Mouse (Mus musculus): Measurements from ENCODE around the gene Dand5. TPM values are rescaled to one million over a fixed set of nuclear protein-coding genes. Genes with fewer than 3 reads are reported as not detected.

Gene Dand5
- polyA plus RNA-seq, 1 experiment from 2014 or later: 6.3 TPM

DNA sequence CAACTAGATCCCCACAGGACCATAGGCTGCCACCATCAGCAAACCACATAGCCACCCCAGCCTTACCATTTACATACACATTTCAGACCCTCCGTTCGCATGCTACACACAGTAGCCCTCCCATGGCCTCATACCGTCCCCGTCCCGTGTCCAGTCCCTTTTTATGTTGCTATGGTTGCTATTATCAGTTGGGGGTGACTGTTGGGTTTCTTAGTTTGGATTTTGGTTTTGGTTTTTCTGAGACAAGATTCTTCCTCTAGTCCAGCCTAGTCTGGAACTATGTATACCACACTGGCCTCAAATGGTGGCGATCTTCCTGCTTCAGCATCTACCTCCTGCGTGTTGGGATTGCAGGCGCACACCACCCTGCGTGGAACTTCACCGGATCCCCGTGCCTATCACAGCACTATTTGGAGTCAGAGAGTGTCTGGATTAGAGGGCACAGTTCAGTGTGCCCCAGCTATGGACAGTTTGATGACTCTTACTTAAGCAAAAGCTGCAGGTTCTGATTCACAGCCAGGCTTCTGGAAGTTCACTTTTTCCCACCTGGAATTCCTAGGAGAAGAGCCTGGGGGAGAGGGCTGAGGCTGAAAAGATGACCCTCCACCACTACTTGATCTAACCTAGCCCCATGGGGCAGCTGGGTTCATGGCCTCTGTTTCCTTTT is 35.7 kb downstream of the Dand5 start:
- H3K27me3 ChIP-seq (replicated peaks): peaks cover 82% of the 10 kb centered on the region
- no peak overlapping the region for H3K4me3 ChIP-seq (replicated peaks)
- H3K27ac ChIP-seq: no peak overlapping the region
- no peak for ATAC-seq (ENCODE audit: insufficient read depth, low FRiP score, low read depth)
- WGBS: 41% methylated on average over 11 of the region's 11 CpGs
- peaks cover 64% of the 10 kb centered on the region for H3K4me1 ChIP-seq
- no peak overlapping the region; the same call in 1 of the 2 replicates for H3K4me2 ChIP-seq
- no peaks in the 10 kb centered on the region for H3K9me3 ChIP-seq
- H3K9ac ChIP-seq: no peak overlapping the region
- no peaks in the 10 kb centered on the region for H3K36me3 ChIP-seq

DNA sequence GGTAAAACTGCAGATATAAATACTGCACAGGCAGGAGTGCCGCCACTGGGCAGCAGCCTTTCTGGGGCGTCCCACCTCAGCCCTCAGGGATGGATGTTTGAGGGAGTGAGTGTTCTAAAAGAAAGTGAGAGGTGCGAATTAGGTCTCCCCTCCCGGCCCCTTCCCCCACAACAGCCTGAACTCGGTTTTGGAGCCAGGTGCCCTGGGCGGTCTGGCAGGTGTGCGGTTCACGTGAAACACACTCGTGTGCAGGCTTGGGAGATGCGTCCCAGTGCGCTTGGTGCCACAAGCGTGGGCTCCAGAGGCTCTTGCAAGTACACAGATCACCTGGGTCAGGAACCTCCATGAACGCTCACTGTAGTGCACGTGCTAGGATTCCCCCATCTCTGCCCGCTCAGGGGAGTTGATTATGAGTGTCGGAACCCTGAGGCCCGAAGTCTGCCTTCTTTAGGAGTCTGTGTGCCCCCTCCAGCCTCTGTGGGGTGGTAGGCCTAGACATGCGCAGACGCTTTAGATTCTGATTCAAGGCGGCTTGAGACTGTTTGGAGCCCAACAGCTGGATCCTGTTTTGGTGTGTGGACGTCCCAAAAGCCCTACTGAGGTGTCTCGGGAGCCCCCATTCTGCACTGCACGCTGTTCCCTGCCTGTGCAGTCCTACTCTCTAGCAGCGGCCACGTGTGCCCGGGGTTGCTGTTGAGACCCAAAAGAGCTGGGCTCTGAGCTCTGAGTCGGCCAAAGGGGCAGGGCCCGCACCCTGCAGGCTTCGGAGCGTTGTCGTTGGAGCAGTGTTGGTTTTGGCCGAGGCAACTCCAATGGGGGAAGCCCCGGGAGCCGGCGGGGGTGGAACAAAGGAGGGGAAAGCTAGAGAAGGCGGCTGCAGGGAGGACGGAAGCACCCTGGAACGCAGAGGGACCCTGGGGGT is 36.6 kb downstream of the Dand5 start:
- H3K4me3 ChIP-seq (replicated peaks): peak overlapping the region; percentile 11
- H3K9ac ChIP-seq: no peak overlapping the region
- peak; percentile 27; the same call in 1 of the 2 replicates for ATAC-seq (ENCODE audit: insufficient read depth, low FRiP score, low read depth)
- WGBS: 19% methylated on average over 38 of the region's 38 CpGs
- H3K36me3 ChIP-seq: no peaks in the 10 kb centered on the region
- H3K4me1 ChIP-seq: peaks cover 59% of the 10 kb centered on the region
- peaks cover 90% of the 10 kb centered on the region for H3K27me3 ChIP-seq (replicated peaks)
- peak overlapping the region; percentile 33 for H3K4me2 ChIP-seq
- H3K27ac ChIP-seq: peak overlapping the region; percentile 45; the same call in 1 of the 2 replicates
- H3K9me3 ChIP-seq: no peaks in the 10 kb centered on the region

DNA sequence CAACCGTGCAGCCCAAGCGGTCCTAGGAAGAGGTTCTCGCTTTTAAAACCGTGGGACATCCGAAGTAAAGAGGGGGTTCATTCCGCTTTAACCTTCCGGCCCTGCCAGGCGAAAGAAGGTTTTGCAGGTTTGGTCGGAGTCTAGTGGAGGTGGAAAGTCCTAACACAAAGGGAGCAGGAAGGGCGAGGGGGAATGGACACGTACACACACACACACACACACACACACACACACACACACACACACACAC is 37.2 kb downstream of the Dand5 start:
- Histone ChIP-seq H3K4me2 (no peak overlapping the region), H3K36me3 (no peaks in the 10 kb centered on the region), H3K4me3 (replicated peaks) (no peak overlapping the region; the same call in 1 of the 2 replicates), H3K27ac (no peak overlapping the region), H3K4me1 (peaks cover 53% of the 10 kb centered on the region), H3K27me3 (replicated peaks) (peaks cover 91% of the 10 kb centered on the region), H3K9me3 (no peaks in the 10 kb centered on the region), H3K9ac (no peak overlapping the region)
- WGBS: 31% methylated on average over 11 of the region's 11 CpGs
- ATAC-seq (ENCODE audit: insufficient read depth, low FRiP score, low read depth): no peak

DNA sequence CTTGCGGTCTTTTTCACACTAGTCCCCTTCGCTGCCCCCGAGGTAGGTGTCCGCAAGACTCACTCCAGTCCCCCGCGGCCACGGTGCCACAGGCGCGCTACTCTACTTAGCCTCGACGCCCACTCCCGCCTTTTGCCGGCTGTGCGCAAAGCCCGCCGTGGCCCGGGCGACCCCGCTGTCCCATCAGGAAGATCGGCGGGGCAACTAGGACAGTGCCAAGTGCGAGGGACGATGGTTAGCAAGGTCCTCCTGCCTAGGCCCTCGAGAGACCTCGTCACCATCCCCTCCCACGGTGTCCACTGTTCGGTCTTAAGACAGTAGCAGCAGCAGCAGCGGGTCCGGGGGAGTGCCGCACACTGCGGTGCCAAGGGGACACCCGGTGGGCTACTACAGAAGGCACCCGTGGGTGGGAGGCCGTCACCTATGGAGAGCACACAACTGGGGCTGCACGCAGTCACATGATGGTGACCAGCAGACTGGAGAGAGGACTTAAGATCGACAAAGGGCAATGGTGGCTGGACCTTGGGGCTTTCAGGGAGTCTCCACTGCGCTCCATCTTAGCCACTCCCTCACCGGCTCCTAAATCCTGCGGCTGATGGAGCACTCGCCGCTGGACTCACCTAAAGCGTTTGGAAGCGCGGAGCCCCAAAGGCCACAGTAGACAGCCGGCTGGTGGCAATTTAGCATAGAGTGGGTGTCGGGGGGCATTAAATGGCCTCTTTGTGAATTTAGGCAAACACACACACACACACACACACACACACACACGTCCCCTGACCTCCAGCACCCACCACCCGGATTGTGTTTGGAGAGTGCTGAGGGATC is 37.7 kb downstream of the Dand5 start:
- Histone ChIP-seq H3K4me1 (peaks cover 49% of the 10 kb centered on the region), H3K9ac (no peak overlapping the region), H3K27me3 (replicated peaks) (peaks cover 88% of the 10 kb centered on the region), H3K36me3 (no peaks in the 10 kb centered on the region), H3K4me3 (replicated peaks) (peak overlapping the region; percentile 11), H3K4me2 (peak overlapping the region; percentile 33), H3K9me3 (no peaks in the 10 kb centered on the region), H3K27ac (no peak overlapping the region)
- 16% methylated on average over 48 of the region's 48 CpGs for WGBS
- no peak for ATAC-seq (ENCODE audit: insufficient read depth, low FRiP score, low read depth)

DNA sequence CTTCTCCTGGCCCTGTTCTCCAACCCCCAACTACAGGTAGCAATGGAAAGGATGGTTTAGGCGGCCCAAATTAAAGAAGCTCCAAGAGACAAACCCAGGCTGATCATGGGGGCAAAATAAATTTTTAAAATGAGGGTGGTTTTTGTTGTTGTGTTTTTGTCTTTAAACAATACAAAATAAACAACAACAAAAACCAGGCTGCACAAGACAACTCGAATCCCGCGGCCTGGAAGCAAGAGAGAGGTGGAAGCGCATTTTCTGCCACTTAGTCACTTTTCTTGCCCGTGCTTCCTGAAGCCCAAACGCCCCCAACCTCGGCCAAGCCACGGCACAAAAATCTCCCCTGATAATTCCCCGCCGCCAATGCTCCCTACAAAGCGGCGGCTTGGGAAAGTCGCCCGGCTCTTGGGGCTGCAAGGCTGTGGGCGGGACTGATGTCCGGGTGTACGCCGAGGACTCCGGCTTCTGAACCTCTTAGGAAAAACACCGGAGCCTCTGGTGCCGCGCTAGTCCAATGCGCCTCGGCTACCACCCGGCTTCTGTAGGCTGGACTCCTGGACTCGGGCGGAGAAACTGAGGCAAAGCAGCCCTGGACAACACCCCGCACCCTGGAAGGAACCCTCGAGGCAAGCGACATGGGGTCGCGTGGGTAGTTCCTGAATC is 38.6 kb downstream of the Dand5 start:
- peaks cover 80% of the 10 kb centered on the region for H3K27me3 ChIP-seq (replicated peaks)
- peak overlapping the region; percentile 11 for H3K4me3 ChIP-seq (replicated peaks)
- H3K27ac ChIP-seq: no peak overlapping the region
- ATAC-seq (ENCODE audit: insufficient read depth, low FRiP score, low read depth): no peak
- H3K4me1 ChIP-seq: peaks cover 49% of the 10 kb centered on the region
- H3K4me2 ChIP-seq: peak overlapping the region; percentile 33
- H3K9ac ChIP-seq: no peak overlapping the region
- H3K9me3 ChIP-seq: no peaks in the 10 kb centered on the region
- WGBS: 14% methylated on average over 33 of the region's 33 CpGs
- no peaks in the 10 kb centered on the region for H3K36me3 ChIP-seq

DNA sequence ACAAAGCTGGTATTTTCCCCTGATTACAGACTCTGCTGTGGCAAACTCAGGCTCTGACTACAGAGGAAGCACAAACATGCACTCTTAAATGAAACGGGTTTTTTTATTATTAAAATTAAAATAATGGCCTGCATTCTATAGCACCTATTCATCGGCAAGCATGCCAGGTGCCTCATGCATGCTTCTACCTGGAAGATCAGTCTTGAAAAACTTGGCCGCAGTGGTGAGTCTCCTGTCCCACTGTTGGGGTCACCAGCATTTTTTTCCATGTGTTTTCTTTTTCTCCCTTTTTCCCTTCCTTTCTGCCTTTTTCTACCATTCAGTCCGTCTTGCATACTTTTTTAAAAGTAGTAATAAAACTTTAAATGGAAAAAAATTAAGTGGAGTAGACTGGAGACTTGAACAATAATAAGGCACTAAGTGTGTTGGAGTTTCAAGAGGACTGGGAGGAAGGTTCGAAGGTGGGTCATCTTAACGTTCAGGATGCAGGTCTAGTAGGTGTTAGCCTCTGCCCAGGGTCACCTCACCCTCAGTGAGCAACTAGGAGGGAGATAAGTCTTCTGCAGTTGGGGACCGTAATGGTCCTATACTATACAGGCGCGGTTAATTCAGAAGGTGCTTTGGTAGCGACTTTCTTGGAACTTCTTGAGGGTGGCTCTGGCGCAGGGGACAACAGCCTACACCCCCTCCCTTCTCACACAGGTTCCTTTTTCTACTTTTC is 39.3 kb downstream of the Dand5 start:
- Histone ChIP-seq H3K4me1 (peaks cover 49% of the 10 kb centered on the region), H3K27me3 (replicated peaks) (peaks cover 81% of the 10 kb centered on the region), H3K4me2 (no peak overlapping the region), H3K4me3 (replicated peaks) (no peak overlapping the region), H3K9me3 (no peaks in the 10 kb centered on the region), H3K36me3 (no peaks in the 10 kb centered on the region), H3K9ac (no peak overlapping the region), H3K27ac (no peak overlapping the region)
- no peak for ATAC-seq (ENCODE audit: insufficient read depth, low FRiP score, low read depth)
- 39% methylated on average over 11 of the region's 11 CpGs for WGBS

DNA sequence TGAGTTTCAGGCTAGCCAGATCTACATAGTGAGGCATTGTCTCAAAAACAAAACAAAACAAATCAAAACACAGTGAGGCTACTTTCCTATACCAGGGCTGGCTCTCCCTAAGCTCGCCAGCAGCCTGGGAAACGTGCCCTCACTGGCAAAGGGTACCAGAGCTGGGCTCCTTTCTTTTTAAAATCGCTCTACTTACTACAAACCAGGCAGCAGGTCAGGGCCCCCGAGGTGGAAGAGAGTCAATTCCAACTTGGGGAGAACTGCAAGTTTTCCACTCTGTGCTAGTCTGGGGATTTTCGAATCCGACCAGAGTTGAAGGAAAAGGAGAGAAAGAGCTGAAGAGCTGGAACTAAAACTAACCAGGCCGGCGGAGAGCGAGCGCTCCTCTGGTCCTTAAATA is 39.9 kb downstream of the Dand5 start:
- no peaks in the 10 kb centered on the region for H3K9me3 ChIP-seq
- no peak overlapping the region for H3K27ac ChIP-seq
- WGBS: 53% methylated on average over 10 of the region's 10 CpGs
- H3K4me2 ChIP-seq: no peak overlapping the region
- peaks cover 79% of the 10 kb centered on the region for H3K27me3 ChIP-seq (replicated peaks)
- no peaks in the 10 kb centered on the region for H3K36me3 ChIP-seq
- H3K4me3 ChIP-seq (replicated peaks): no peak overlapping the region
- H3K4me1 ChIP-seq: peaks cover 45% of the 10 kb centered on the region
- no peak overlapping the region for H3K9ac ChIP-seq
- no peak for ATAC-seq (ENCODE audit: insufficient read depth, low FRiP score, low read depth)

DNA sequence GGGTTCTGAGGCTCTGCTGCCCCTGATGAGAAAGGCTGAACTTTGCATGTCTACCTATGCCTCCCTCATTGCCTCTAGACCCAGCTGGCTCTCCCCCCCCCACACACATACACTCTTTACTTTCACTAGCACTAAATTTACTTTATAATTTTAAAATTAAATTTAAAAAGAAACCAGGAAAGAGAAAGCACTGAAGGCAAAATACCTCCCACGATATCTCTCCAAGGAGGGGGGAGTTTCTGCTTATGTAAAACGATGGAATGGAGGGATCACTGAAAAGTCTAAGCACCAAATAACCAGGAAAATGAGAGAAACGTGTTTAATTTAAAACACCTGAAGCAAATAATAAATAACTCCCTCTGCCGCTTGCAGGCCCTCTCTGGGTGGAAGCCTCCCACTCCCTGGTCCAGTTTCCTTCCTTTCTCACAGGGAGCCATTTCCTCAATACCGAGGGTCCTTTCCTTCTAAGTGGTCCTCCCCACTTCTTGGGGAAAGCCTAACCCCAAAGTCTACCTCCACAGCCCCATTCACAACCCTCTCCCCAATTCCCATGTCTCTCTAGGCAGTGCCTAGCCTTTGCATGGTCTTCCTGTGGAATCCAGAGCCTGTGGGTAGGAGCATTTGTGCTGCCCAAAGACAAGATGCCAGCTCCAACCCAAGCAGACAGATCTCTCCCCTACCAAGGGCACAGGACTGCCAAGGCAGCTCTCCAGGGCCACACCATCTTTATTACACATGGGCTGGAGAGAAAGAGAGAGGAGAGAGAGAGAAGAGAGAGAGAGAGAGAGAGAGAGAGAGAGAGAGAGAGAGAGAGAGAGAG is 40.7 kb downstream of the Dand5 start:
- Histone ChIP-seq H3K36me3 (no peaks in the 10 kb centered on the region), H3K4me1 (peaks cover 43% of the 10 kb centered on the region), H3K4me3 (replicated peaks) (no peak overlapping the region), H3K27me3 (replicated peaks) (peaks cover 72% of the 10 kb centered on the region), H3K9ac (no peak overlapping the region), H3K27ac (no peak overlapping the region), H3K4me2 (no peak overlapping the region), H3K9me3 (no peaks in the 10 kb centered on the region)
- no peak for ATAC-seq (ENCODE audit: insufficient read depth, low FRiP score, low read depth)
- 42% methylated on average over 5 of the region's 5 CpGs for WGBS

DNA sequence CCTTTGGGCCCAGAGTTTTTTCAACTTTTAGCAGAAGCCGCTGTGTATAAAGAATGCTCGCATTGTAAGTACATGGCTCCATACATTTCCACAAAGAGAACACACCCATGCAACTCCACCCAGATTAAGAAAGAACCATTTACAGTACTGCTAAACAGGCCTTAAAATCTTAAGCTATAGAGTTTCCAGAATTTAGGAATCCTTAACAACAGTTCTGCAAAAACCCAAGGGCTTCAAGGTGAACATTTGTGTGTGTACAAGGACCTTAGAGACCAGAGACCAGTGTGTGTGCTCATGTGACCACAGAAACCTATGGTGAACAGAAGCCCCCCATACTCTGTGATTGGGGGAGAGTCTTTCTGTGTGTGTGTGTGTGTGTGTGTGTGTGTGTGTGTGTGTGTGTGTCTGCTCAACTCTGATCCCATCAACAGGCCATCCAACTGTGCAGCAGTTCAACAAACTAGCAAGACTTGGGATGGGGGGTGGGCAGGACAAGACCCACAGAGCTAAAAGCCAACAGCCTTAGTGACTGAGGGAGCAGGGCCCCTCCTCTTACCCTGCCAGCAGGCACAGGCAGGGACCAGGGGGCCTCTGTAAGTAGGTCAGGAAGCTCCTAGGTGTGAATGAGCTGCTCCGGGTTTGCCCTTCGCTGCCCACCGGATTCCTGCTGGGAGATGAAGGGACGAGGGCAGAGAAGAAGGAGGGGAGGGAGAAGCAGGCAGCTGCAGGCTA is 41.5 kb downstream of the Dand5 start:
- H3K4me2 ChIP-seq: no peak overlapping the region
- WGBS: 64% methylated on average over 6 of the region's 6 CpGs
- H3K27me3 ChIP-seq (replicated peaks): peaks cover 64% of the 10 kb centered on the region
- ATAC-seq (ENCODE audit: insufficient read depth, low FRiP score, low read depth): no peak
- no peak overlapping the region for H3K27ac ChIP-seq
- no peak overlapping the region for H3K4me3 ChIP-seq (replicated peaks)
- no peaks in the 10 kb centered on the region for H3K36me3 ChIP-seq
- no peaks in the 10 kb centered on the region for H3K9me3 ChIP-seq
- no peak overlapping the region for H3K9ac ChIP-seq
- peaks cover 35% of the 10 kb centered on the region for H3K4me1 ChIP-seq

DNA sequence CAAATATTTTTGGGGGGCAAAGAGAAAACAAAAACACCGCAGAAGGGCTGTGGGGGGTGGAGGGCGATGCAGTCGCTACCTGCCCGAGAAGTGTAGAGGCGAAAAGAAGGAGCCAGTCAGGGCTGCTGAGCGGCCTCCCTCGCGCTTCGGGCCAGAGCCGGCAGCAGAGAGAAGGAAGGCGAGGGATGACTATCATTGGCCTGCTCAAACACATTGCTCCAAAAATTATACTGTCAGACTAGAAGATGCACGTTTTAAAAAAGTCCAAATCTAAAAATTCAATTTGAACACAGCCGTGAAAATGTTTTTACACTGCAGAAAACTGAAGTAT is 42.4 kb downstream of the Dand5 start:
- no peak overlapping the region for H3K4me2 ChIP-seq
- H3K4me3 ChIP-seq (replicated peaks): no peak overlapping the region
- no peak for ATAC-seq (ENCODE audit: insufficient read depth, low FRiP score, low read depth)
- H3K9me3 ChIP-seq: no peaks in the 10 kb centered on the region
- no peak overlapping the region for H3K27ac ChIP-seq
- no peaks in the 10 kb centered on the region for H3K36me3 ChIP-seq
- H3K27me3 ChIP-seq (replicated peaks): peaks cover 64% of the 10 kb centered on the region
- H3K4me1 ChIP-seq: peaks cover 36% of the 10 kb centered on the region
- no peak overlapping the region for H3K9ac ChIP-seq
- WGBS: 51% methylated on average over 13 of the region's 13 CpGs
